Mouse (Mus musculus) olfactory bulb, adult 2 months (tissue): Measurements from ENCODE around the gene Odf4.

Experiments
- CTCF ChIP-seq: fragments of 200-500 bp; IDR thresholded peaks from 2 replicates; pipeline ENCODE4 v1.5.1; 2012; ENCODE audit warnings: low read depth, mild to moderate bottlenecking, low read length, moderate library complexity; ENCODE audit not compliant: insufficient read depth
- POLR2A ChIP-seq: fragments of 200-500 bp; IDR thresholded peaks from 2 replicates; pipeline ENCODE4 v1.6.1; 2012; ENCODE audit warnings: mild to moderate bottlenecking, low read depth, low read length, moderate library complexity; ENCODE audit not compliant: insufficient read depth

- TF ChIP-seq CTCF, result no peak
- no peak for TF ChIP-seq POLR2A
These were observed 20.0 kb upstream of the Odf4 start for GRCm38 (mm10) chr11:68946806-68947440.
